Comparison of ENCODE assay signal across 22 mouse cellular contexts in genomic region chr17:67731096-67731495, GRCm38 (mm10). TPM values are rescaled to one million over a fixed set of nuclear protein-coding genes. Genes with fewer than 3 reads are reported as not detected.
DNase-seq lines count a peak whose midpoint lies in the region; ATAC-seq and TF ChIP-seq lines count a peak whose summit lies in the region.
"Had no signal": no experiment of that assay in that cellular context is flagged by ENCODE, and none has a peak within 500 bp of the region (broad histone marks: within the 10 kb centered on the region; RNA-seq: fewer than 3 reads in every experiment).

No protein-coding gene starts in this region.

- no peak for TF ChIP-seq POLR2A in thymus, adult 2 months (IDR thresholded peaks at IDR 0.05; ENCODE audit: control insufficient read depth, extremely low read depth, insufficient read depth, low read length, poor library complexity)

- H3K4me3 ChIP-seq in heart, embryonic 12.5 days, result no peak overlapping the region
- no peak overlapping the region for H3K4me3 ChIP-seq in kidney, embryonic 15.5 days (replicated peaks)
- no peak overlapping the region for H3K4me3 ChIP-seq in thymus, adult 2 months (ENCODE audit: control insufficient read depth, insufficient read depth, low read length)
- H3K4me3 ChIP-seq: hindbrain, embryonic 12.5 days; limb, embryonic 15.5 days; midbrain, embryonic 12.5 days had no signal

- H3K4me1 ChIP-seq in heart, embryonic 12.5 days (replicated peaks), result peaks cover 27% of the 10 kb centered on the region
- H3K4me1 ChIP-seq in kidney, embryonic 15.5 days, result peaks cover 35% of the 10 kb centered on the region
- no peaks in the 10 kb centered on the region for H3K4me1 ChIP-seq in thymus, adult 2 months (replicated peaks; ENCODE audit: control insufficient read depth, insufficient read depth, low read length)
- H3K4me1 ChIP-seq: hindbrain, embryonic 12.5 days; limb, embryonic 15.5 days; midbrain, embryonic 12.5 days had no signal

- H3K4me2 ChIP-seq in heart, embryonic 12.5 days, result 0 out of 2 replicates have a peak overlapping the region, but pooled peaks have one; percentile 51
- H3K4me2 ChIP-seq in kidney, embryonic 15.5 days, result no peak overlapping the region
- H3K4me2 ChIP-seq: hindbrain, embryonic 12.5 days; limb, embryonic 15.5 days; midbrain, embryonic 12.5 days had no signal

- no peaks in the 10 kb centered on the region for H3K36me3 ChIP-seq in heart, embryonic 12.5 days
- no peaks in the 10 kb centered on the region for H3K36me3 ChIP-seq in kidney, embryonic 15.5 days
- H3K36me3 ChIP-seq in thymus, adult 2 months (ENCODE audit: control insufficient read depth, insufficient read depth, low read length), result no peaks in the 10 kb centered on the region
- H3K36me3 ChIP-seq: limb, embryonic 15.5 days had no signal

- H3K9me3 ChIP-seq in heart, embryonic 12.5 days (replicated peaks), result no peaks in the 10 kb centered on the region
- no peaks in the 10 kb centered on the region for H3K9me3 ChIP-seq in kidney, embryonic 15.5 days (replicated peaks)
- H3K9me3 ChIP-seq: hindbrain, embryonic 12.5 days; limb, embryonic 15.5 days; midbrain, embryonic 12.5 days had no signal

- ATAC-seq in heart, embryonic 12.5 days (ENCODE audit: insufficient number of reproducible peaks, low FRiP score), result no peak
- no peak for ATAC-seq in kidney, embryonic 15.5 days (replicated peaks; ENCODE audit: low FRiP score)
- ATAC-seq: forebrain, postnatal 0 days had no signal

- H3K27me3 ChIP-seq in heart, embryonic 12.5 days (replicated peaks), result no peaks in the 10 kb centered on the region
- H3K27me3 ChIP-seq in kidney, embryonic 15.5 days, result no peaks in the 10 kb centered on the region
- H3K27me3 ChIP-seq in thymus, adult 2 months (ENCODE audit: control insufficient read depth, insufficient read depth, low read length), result no peaks in the 10 kb centered on the region
- H3K27me3 ChIP-seq: hindbrain, embryonic 12.5 days; limb, embryonic 15.5 days; midbrain, embryonic 12.5 days had no signal

- no peak overlapping the region for H3K27ac ChIP-seq in heart, embryonic 12.5 days (ENCODE audit: poor library complexity, severe bottlenecking)
- H3K27ac ChIP-seq in kidney, embryonic 15.5 days, result peak overlapping the region; percentile 79
- H3K27ac ChIP-seq in thymus, adult 2 months (ENCODE audit: control insufficient read depth, insufficient read depth, low read length), result no peak overlapping the region
- H3K27ac ChIP-seq: hindbrain, embryonic 12.5 days; limb, embryonic 15.5 days; midbrain, embryonic 12.5 days had no signal

- no peak for TF ChIP-seq CTCF in thymus, adult 2 months (IDR thresholded peaks at IDR 0.05; ENCODE audit: borderline replicate concordance, control insufficient read depth, extremely low read depth, insufficient read depth, low read length, poor library complexity)

- 39% methylated on average over 3 of the region's 3 CpGs for WGBS in heart, embryonic 12.5 days
- 55% methylated on average over 3 of the region's 3 CpGs for WGBS in kidney, embryonic 15.5 days
- WGBS in thymus, adult 2 months, result 36% methylated on average over 3 of the region's 3 CpGs

- no peak for DNase-seq in heart, postnatal 4 days
- peak; percentile 85 for DNase-seq in kidney, adult 9 months
- DNase-seq in kidney, postnatal 4 days, result no peak
- DNase-seq in yolk sac, embryonic 10.5 days (ENCODE audit: low spot score), result peak; percentile 67
- DNase-seq in thymus, adult 2 months, result no peak
- DNase-seq: adrenal gland, postnatal 10 days; cerebellum, adult 18-20 months; cerebellum, postnatal 14 days; forebrain, postnatal 0 days; gastrocnemius, postnatal 25 days; heart, adult 18-20 months; left cerebral cortex, postnatal 4 days; lung, adult 18-20 months; lung, postnatal 14 days; thymus, postnatal 36 days had no signal

- no peak overlapping the region for H3K9ac ChIP-seq in heart, embryonic 12.5 days
- H3K9ac ChIP-seq in kidney, embryonic 15.5 days, result no peak overlapping the region
- H3K9ac ChIP-seq: forebrain, postnatal 0 days; hindbrain, embryonic 12.5 days; limb, embryonic 15.5 days; midbrain, embryonic 12.5 days had no signal

RNA-seq across cellular contexts. Expression of gene Lama1, which starts 34.0 kb away (rescaled TPM):
- 1.3 and 2.0 TPM in 2 replicates for polyA plus RNA-seq in heart, embryonic 12.5 days (2016; fragmentation: Nextera tagmentation; extraction: Ambion mirVana)
- 1 to 10 TPM; 1.8 to 2.0 TPM for total RNA-seq in heart, postnatal 4 days (2021)
- polyA plus RNA-seq in kidney, embryonic 15.5 days (2015; fragmentation: Nextera tagmentation; extraction: Ambion mirVana), result 37.6 and 42.1 TPM in 2 replicates
- polyA plus RNA-seq in thymus, adult 2 months (2012; rRNA removed), result 0.28 and 0.87 TPM in 2 replicates
- total RNA-seq: megakaryocyte progenitor cell, adult 5-6 weeks; neutrophil, adult 5-6 weeks had no signal

Comparison
In these comparisons a context has a peak if more than half of its experiments do, and no peak if none do; other contexts are left out.
1. DNase-seq: peak in kidney, adult 9 months (single experiment) and yolk sac, embryonic 10.5 days (single experiment); none in heart, postnatal 4 days (single experiment), kidney, postnatal 4 days (0 of 2) and thymus, adult 2 months (single experiment).
2. RNA of gene Lama1, which starts 34.0 kb away (polyA plus RNA-seq): 37.6 to 42.1 TPM in kidney, embryonic 15.5 days; 1.3 to 2.0 TPM in heart, embryonic 12.5 days and 0.28 to 0.87 TPM in thymus, adult 2 months; every median in the first group is over 10 times any median in the second.